Mouse (Mus musculus) hindbrain, embryonic 15.5 days (tissue): ENCODE results near the gene Zranb2. TPM values are rescaled to one million over a fixed set of nuclear protein-coding genes. Genes with fewer than 3 reads are reported as not detected.

Experiments used
- ATAC-seq: fragments of 200-750 bp; cut with Nextera tagmentation; 2 replicates; pipeline ENCODE4 v1.8.0; 2017; ENCODE audit warnings: low read depth, moderate number of reproducible peaks, moderate TSS enrichment; ENCODE audit not compliant: low FRiP score
- H3K27ac ChIP-seq: fragments of 300-500 bp; sonication (generic); replicated peaks from 2 replicates; pipeline ENCODE4 v1.5.1; 2015; ENCODE audit warnings: mild to moderate bottlenecking, inconsistent platforms
- H3K27me3 ChIP-seq: fragments of 300-500 bp; sonication (generic); 2 replicates; pipeline ENCODE4 v1.6.1; 2015; ENCODE audit warnings: control low read depth, inconsistent platforms
- H3K36me3 ChIP-seq: fragments of 300-500 bp; sonication (generic); 2 replicates; pipeline ENCODE4 v1.6.1; 2015; ENCODE audit warnings: control low read depth, inconsistent platforms
- H3K4me1 ChIP-seq: fragments of 300-500 bp; sonication (generic); replicated peaks from 2 replicates; pipeline ENCODE4 v1.6.1; 2015; ENCODE audit warnings: control low read depth, inconsistent platforms
- H3K4me2 ChIP-seq: fragments of 300-500 bp; sonication (generic); 2 replicates; pipeline ENCODE4 v1.6.1; 2015; ENCODE audit warnings: moderate library complexity, mild to moderate bottlenecking, inconsistent platforms
- H3K4me3 ChIP-seq: fragments of 300-500 bp; sonication (generic); 2 replicates; pipeline ENCODE4 v1.5.1; 2015; ENCODE audit warnings: mild to moderate bottlenecking, inconsistent platforms
- H3K9ac ChIP-seq: fragments of 300-500 bp; sonication (generic); 2 replicates; pipeline ENCODE4 v1.6.1; 2015; ENCODE audit warnings: inconsistent platforms
- H3K9me3 ChIP-seq: fragments of 300-500 bp; sonication (generic); 2 replicates; pipeline ENCODE4 v1.6.1; 2016; ENCODE audit warnings: control low read depth, inconsistent platforms
- WGBS: fragments of 180-500 bp; shearing (Covaris S2); methylation state at CpG from one replicate; pipeline ENCODE4 v1.1.7; 2015; 5-methylcytosine and 5-hydroxymethylcytosine counted together
- polyA plus RNA-seq: library from polyadenylated mRNA; unstranded; fragments of >200 nt; fragmentation: Nextera tagmentation; extraction: Ambion mirVana; gene quantifications from 2 replicates; pipeline ENCODE4 v1.2.1, GENCODE M21; 2015

Gene Zranb2
- polyA plus RNA-seq, 1 experiment from 2014 or later = 95.7 TPM

DNA sequence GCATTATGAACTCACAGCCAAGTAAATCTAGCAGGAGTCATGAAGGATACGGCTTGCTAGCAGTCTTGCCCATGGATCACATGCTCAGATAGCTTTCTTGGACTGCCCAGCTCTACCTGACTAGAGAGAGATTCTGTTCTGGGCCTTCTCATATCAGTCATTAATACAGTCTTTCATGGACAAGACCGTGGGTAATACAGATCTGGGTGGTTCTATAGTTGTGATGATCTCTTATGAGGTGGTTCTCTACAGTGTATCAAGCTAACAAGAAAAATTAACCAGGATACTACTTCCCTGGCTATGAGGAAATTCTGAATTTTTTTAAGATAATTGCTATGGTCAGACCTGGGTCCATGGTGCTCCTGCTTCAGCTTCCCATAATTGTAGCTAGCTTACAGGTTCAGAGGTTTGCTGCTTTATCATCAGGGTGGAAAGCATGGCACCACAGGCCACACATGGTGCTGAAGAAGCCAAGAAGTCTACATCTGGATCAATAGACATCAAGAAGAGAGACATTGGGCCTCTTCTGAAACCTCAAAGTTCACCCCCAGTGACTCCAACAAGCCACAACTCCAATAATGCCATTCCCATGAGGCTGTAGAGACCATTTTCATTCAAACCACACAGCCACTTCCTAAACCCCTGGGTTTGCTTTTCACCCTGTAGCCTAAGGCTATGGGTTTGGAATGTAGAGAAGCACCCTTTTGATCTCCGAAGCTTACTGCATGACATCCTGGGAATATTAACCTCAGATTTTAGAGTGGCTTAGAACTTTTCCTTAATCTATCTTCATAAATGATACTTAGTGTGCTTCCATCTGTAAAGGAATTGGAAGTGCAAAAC, 16.0 kb downstream of the Zranb2 start:
- H3K4me3 ChIP-seq = no peak overlapping the region
- ATAC-seq = no peak
- no peaks in the 10 kb centered on the region for H3K9me3 ChIP-seq
- H3K4me2 ChIP-seq = no peak overlapping the region
- peaks cover 41% of the 10 kb centered on the region for H3K36me3 ChIP-seq
- no peak overlapping the region for H3K27ac ChIP-seq
- H3K9ac ChIP-seq = no peak overlapping the region
- no peaks in the 10 kb centered on the region for H3K27me3 ChIP-seq
- H3K4me1 ChIP-seq = no peaks in the 10 kb centered on the region
- 98% methylated on average over 3 of the region's 3 CpGs for WGBS

GRCm38 (mm10) chr3:157565196-157565595, 31.2 kb downstream of the Zranb2 start:
- ATAC-seq = no peak
- Histone ChIP-seq H3K27me3 (peaks cover 36% of the 10 kb centered on the region), H3K4me2 (no peak overlapping the region), H3K9ac (no peak overlapping the region), H3K27ac (no peak overlapping the region), H3K9me3 (no peaks in the 10 kb centered on the region), H3K36me3 (no peaks in the 10 kb centered on the region), H3K4me3 (no peak overlapping the region), H3K4me1 (peaks cover 15% of the 10 kb centered on the region)
- WGBS = 11% methylated on average over 2 of the region's 2 CpGs

GRCm38 (mm10) chr3:157566725-157567565, 33.0 kb downstream of the Zranb2 start, which contains the start of gene Ptger3:
Gene Ptger3 (plus strand): TSS chr3:157566892.
- Histone ChIP-seq H3K27ac (no peak within 1 kb of the TSS), H3K4me1 (peaks cover 15% of the 10 kb centered on the region), H3K36me3 (no peaks in the 10 kb centered on the region), H3K9me3 (no peaks in the 10 kb centered on the region), H3K4me3 (peak within 1 kb of the TSS; percentile 58), H3K9ac (peak within 1 kb of the TSS; percentile 42), H3K27me3 (peaks cover 36% of the 10 kb centered on the region), H3K4me2 (peak within 1 kb of the TSS; percentile 98)
- peak; percentile 75 for ATAC-seq
- WGBS = 2% methylated on average over 84 of the region's 84 CpGs

DNA sequence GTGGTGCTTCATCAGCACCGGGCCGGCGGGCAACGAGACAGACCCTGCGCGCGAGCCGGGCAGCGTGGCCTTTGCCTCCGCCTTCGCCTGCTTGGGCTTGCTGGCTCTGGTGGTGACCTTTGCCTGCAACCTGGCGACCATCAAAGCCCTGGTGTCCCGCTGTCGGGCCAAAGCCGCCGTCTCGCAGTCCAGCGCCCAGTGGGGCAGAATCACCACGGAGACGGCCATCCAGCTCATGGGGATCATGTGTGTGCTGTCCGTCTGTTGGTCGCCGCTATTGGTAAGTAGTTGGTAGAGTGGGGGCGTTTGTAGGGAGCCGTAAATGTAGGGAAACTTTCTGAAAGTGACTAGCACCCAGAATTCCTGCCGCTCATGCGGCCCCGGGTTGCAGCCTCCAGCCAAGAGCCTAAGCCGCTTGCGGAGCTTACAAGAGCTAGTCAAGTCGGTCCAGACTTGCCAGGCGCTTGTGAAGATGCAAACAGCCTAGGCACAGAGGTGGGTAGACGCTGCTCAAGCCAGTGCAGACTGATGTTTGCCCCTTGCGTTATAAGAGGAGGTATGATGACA, 33.7 kb downstream of the Zranb2 start:
- no peak overlapping the region for H3K27ac ChIP-seq
- H3K4me3 ChIP-seq = peak overlapping the region; percentile 58
- H3K9me3 ChIP-seq = no peaks in the 10 kb centered on the region
- peak; percentile 40 for ATAC-seq
- 3% methylated on average over 34 of the region's 34 CpGs for WGBS
- H3K4me2 ChIP-seq = peak overlapping the region; percentile 98
- H3K27me3 ChIP-seq = peaks cover 36% of the 10 kb centered on the region
- H3K36me3 ChIP-seq = no peaks in the 10 kb centered on the region
- peak overlapping the region; percentile 42 for H3K9ac ChIP-seq
- peaks cover 15% of the 10 kb centered on the region for H3K4me1 ChIP-seq

- H3K4me2 ChIP-seq = no peak overlapping the region
- WGBS = 84% methylated on average over 6 of the region's 6 CpGs
- no peak for ATAC-seq
- peaks cover 27% of the 10 kb centered on the region for H3K27me3 ChIP-seq
- no peaks in the 10 kb centered on the region for H3K9me3 ChIP-seq
- H3K27ac ChIP-seq = no peak overlapping the region
- no peak overlapping the region for H3K4me3 ChIP-seq
- H3K9ac ChIP-seq = no peak overlapping the region
- peaks cover 9% of the 10 kb centered on the region for H3K4me1 ChIP-seq
- H3K36me3 ChIP-seq = no peaks in the 10 kb centered on the region
These were observed 38.1 kb downstream of the Zranb2 start for GRCm38 (mm10) chr3:157572011-157572410.

DNA sequence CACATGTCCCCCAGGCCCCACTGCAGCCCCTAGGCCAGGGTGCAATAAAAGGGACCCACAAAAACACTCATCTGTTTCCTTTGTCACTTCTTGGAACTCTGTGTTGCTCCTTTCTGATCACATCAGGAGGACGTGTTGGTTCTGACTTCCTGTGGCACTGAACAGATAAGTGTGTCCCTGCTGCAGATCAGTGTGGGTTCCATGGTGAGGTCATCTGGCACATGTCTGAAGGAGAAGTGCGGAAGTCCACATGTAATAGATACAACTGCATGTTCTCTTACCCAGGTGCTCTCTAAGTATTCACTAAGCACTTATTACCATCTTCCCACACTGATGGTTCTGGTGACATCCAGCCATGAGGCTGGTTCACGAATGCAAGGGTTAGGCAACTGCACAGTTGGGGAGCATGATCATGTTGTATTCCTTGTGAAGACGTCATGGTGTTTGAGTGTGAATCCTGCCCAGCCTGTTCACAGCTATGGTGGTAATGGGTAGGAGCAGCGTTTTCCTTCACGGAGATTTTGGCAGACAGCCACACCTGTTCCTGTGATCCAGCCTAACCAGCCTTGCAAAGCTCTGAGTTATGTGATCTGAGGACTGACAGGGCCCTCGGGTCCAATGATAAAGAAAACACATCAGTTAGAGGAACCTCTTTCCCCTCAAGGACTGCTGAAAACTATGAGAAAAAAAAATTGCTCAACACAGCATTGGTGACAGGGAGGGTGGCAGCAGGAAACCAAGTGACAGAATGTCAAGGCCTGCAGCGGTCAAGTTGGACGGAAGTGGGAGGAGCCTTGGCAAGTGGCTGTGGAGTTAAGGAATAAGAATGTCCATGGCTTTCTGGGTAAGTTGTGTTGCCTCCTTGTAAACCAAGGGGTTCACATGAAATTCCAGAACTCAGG, 41.7 kb downstream of the Zranb2 start:
- no peak overlapping the region for H3K27ac ChIP-seq
- no peaks in the 10 kb centered on the region for H3K4me1 ChIP-seq
- no peaks in the 10 kb centered on the region for H3K36me3 ChIP-seq
- no peaks in the 10 kb centered on the region for H3K9me3 ChIP-seq
- no peaks in the 10 kb centered on the region for H3K27me3 ChIP-seq
- ATAC-seq = no peak
- H3K4me3 ChIP-seq = no peak overlapping the region
- 80% methylated on average over 9 of the region's 9 CpGs for WGBS
- H3K4me2 ChIP-seq = no peak overlapping the region
- no peak overlapping the region for H3K9ac ChIP-seq

DNA sequence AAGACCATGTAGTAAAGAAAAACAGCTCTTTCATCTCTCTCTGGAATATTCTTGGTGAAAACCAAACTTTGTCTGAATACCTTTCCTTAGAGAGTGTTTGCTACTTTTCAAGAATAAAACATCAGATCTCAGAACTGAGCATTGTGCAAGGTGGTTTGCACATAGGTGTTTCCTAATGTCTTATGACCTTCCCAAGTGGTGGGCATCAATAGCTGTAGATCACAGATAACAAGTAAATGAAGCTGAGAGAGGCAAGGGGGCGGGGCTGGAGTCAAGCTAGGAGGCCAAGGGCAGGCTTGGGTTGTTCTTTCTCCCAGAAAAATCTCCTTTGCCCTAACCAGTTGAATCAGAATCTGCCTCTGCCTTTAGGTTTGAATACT, 42.4 kb downstream of the Zranb2 start:
- Histone ChIP-seq H3K4me2 (no peak overlapping the region), H3K4me1 (no peaks in the 10 kb centered on the region), H3K4me3 (no peak overlapping the region), H3K27me3 (no peaks in the 10 kb centered on the region), H3K9ac (no peak overlapping the region), H3K9me3 (no peaks in the 10 kb centered on the region), H3K36me3 (no peaks in the 10 kb centered on the region), H3K27ac (no peak overlapping the region)
- ATAC-seq = no peak
- WGBS = 73% methylated on average over 1 of the region's 1 CpGs

DNA sequence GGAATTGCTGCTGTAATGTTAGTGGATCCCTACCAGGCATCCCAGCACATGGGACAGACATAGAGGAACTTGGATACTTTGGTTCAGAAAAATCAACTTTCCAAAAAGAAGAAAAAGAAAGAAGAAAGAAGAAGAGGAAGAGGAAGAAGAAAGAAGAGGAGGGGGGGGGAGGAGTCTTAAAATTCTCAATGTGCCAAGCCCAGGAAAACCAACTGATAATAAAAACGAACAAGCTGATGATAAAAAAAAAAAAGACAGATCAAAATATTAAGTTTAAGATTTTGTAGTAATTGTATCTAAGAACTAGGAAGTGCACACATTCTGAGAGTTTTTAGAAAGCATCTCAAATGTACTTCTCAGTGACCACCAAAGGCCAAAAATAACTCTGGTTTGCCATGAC, 42.9 kb downstream of the Zranb2 start:
- ATAC-seq = no peak
- H3K27me3 ChIP-seq = no peaks in the 10 kb centered on the region

GRCm38 (mm10) chr3:157578469-157579170, 44.7 kb downstream of the Zranb2 start:
- Histone ChIP-seq H3K9me3 (no peaks in the 10 kb centered on the region), H3K4me3 (no peak overlapping the region), H3K4me1 (no peaks in the 10 kb centered on the region), H3K9ac (no peak overlapping the region), H3K36me3 (no peaks in the 10 kb centered on the region), H3K27me3 (no peaks in the 10 kb centered on the region), H3K27ac (no peak overlapping the region), H3K4me2 (no peak overlapping the region)
- 89% methylated on average over 5 of the region's 5 CpGs for WGBS
- no peak for ATAC-seq

More for the DNA sequence above, 42.9 kb downstream of the Zranb2 start:
- no peaks in the 10 kb centered on the region for H3K9me3 ChIP-seq
- H3K36me3 ChIP-seq = no peaks in the 10 kb centered on the region
- no peak overlapping the region for H3K4me3 ChIP-seq
- no peaks in the 10 kb centered on the region for H3K4me1 ChIP-seq
- no peak overlapping the region for H3K9ac ChIP-seq
- WGBS = 88% methylated on average over 1 of the region's 1 CpGs
- H3K4me2 ChIP-seq = no peak overlapping the region
- H3K27ac ChIP-seq = no peak overlapping the region

GRCm38 (mm10) chr3:157579376-157579775, 45.4 kb downstream of the Zranb2 start:
- no peak for ATAC-seq
- Histone ChIP-seq H3K27me3 (no peaks in the 10 kb centered on the region), H3K4me3 (no peak overlapping the region), H3K4me1 (no peaks in the 10 kb centered on the region), H3K4me2 (no peak overlapping the region), H3K9me3 (no peaks in the 10 kb centered on the region), H3K9ac (no peak overlapping the region), H3K36me3 (no peaks in the 10 kb centered on the region), H3K27ac (no peak overlapping the region)
- 62% methylated on average over 2 of the region's 2 CpGs for WGBS

DNA sequence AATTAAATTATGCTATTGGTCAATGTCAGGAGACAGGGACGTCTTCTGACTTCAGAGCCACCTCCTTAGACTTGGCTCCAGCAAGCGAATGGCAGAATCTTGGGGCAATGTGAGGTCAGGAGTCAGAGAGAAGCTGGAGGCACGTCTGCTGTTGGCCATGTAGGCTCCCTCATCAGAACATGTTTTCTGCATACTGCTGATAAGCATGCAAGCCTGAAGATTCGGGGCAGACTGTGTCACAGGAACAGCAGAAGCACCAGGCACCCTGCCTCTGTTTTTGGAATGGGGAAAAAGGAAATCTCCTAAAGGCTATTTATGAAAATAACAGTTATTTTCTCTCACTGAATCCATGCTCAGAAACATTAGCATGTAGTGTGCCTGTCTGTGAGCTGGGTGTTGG, 46.3 kb downstream of the Zranb2 start:
- H3K27me3 ChIP-seq = no peaks in the 10 kb centered on the region
- no peak overlapping the region for H3K4me3 ChIP-seq
- no peak overlapping the region for H3K4me2 ChIP-seq
- H3K9ac ChIP-seq = no peak overlapping the region
- H3K4me1 ChIP-seq = no peaks in the 10 kb centered on the region
- ATAC-seq = no peak
- H3K27ac ChIP-seq = no peak overlapping the region
- no peaks in the 10 kb centered on the region for H3K36me3 ChIP-seq
- WGBS = 75% methylated on average over 4 of the region's 4 CpGs
- H3K9me3 ChIP-seq = no peaks in the 10 kb centered on the region
